Mouse (Mus musculus) B cell, adult 62 days (primary cell): Measurements from ENCODE around the gene A530084C06Rik. TPM values are rescaled to one million over a fixed set of nuclear protein-coding genes. Genes with fewer than 3 reads are reported as not detected.

Source experiments
- total RNA-seq: library from RNA; stranded (reverse); gene quantifications from 4 replicates; pipeline ENCODE4 v1.2.4, GENCODE M21; 2023

The A530084C06Rik gene
- not detected in 4 replicates for total RNA-seq

GRCm38 (mm10) chr13:31558521-31559418 lies at the start of gene A530084C06Rik:
A530084C06Rik (minus strand) TSS chr13:31559333.

GRCm38 (mm10) chr13:31555834-31556233 lies 3.3 kb downstream of the A530084C06Rik start, which contains the start of gene Foxq1:
Foxq1 (plus strand) TSS chr13:31556134.

Other genes with a start within 250 kb of the A530084C06Rik start
- gene Foxq1, start 3.2 kb downstream of the A530084C06Rik start, total RNA-seq: not detected in 4 replicates
- gene Foxf2, start 66.5 kb upstream of the A530084C06Rik start, total RNA-seq: not detected in 4 replicates
- gene Foxc1, start 247.3 kb upstream of the A530084C06Rik start, total RNA-seq: not detected in 4 replicates